Mouse (Mus musculus) G1E (cell line): ENCODE results near the gene Cd9.

Experiments
- CTCF ChIP-seq: IDR thresholded peaks from 2 replicates; pipeline ENCODE4 v1.5.1; 2012; ENCODE audit warnings: low read depth, low read length, inconsistent platforms, mixed read lengths
- GATA1 ChIP-seq: IDR thresholded peaks from 2 replicates; pipeline ENCODE4 v1.6.1; 2012; ENCODE audit warnings: borderline replicate concordance, low read length, inconsistent platforms, mixed read lengths
- TAL1 ChIP-seq: conservative IDR thresholded peaks from 2 replicates; pipeline ENCODE4 v1.6.1; 2012; ENCODE audit warnings: low read depth, low read length, inconsistent platforms, mixed read lengths

GRCm38 (mm10) chr6:125496417-125496816 lies 1.8 kb upstream of the Cd9 start:
- TF ChIP-seq CTCF (no peak), TAL1 (no peak), GATA1 (no peak)
